Mouse (Mus musculus): ENCODE measurements at regions not wholly inside any gene's neighbourhood (a gene's known extent, or its start where the extent isn't known, plus 50 kb on each side); places are given as distances from the start of the nearest gene placed in this dataset.

DNA sequence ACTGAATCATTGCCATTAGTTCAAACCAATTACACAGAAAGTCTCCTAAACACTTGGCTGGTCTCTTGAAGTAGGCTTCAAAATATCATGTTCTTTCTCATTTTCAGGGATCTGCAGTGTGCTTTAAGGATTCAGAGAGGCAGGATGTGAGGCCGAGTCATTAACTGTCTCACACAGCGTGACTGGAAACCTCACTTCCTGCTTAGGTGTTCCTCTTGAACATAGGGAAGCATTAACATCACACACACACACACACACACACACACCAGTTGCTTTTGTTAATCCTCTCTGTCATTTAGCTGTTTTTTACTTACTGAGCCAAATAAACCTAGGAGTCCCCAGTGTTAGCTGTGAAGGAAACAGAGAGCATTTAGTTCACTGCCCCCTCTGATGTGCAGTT is 131.2 kb upstream of the Tent5a start:
- no peak for DNase-seq (ENCODE audit: low read depth, low spot score)
- 84% methylated on average over 2 of the region's 2 CpGs for WGBS

DNA sequence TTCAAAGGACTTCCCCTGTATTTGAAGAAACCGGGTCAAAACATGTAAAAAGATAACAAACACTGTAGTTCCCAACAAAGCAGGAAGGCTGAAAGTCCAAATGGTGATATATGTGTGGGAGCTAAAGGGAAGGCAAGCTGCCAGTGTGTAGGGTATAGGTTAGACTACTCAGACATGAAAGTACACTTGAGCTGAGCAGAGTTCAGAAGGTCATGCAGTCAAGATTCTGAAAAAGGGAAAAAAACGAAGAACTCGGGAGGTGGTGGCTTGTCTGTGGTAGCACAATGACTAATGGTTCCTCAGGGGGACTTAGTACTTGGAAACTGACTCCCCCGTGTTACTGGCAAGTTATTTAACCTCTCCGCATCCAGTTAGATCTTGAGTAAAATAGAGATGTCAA is 130.3 kb upstream of the Tent5a start:
- 65% methylated on average over 5 of the region's 5 CpGs for WGBS
- no peak for DNase-seq (ENCODE audit: low read depth, low spot score)

DNA sequence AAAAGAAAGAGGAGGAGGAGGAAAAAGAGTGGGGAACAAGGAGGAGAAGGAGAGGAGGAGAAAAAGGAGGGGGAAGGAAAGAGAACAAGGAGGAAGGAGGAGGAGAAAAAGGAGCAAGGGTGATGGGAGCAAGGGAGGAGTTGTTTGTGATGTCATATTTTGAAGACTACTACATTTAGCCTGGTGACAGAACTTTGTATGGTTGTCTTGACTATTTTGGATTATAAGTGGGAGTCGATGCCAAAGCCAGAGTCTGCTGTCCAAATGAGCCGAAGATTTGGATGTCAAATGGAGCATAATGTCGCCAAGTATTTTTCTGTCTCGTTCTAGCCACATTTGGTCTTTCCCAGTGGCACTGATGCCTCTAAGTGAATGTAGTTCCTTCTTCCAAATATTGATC is 128.2 kb upstream of the Tent5a start:
- 83% methylated on average over 4 of the region's 4 CpGs for WGBS
- no peak for DNase-seq (ENCODE audit: low read depth, low spot score)

DNA sequence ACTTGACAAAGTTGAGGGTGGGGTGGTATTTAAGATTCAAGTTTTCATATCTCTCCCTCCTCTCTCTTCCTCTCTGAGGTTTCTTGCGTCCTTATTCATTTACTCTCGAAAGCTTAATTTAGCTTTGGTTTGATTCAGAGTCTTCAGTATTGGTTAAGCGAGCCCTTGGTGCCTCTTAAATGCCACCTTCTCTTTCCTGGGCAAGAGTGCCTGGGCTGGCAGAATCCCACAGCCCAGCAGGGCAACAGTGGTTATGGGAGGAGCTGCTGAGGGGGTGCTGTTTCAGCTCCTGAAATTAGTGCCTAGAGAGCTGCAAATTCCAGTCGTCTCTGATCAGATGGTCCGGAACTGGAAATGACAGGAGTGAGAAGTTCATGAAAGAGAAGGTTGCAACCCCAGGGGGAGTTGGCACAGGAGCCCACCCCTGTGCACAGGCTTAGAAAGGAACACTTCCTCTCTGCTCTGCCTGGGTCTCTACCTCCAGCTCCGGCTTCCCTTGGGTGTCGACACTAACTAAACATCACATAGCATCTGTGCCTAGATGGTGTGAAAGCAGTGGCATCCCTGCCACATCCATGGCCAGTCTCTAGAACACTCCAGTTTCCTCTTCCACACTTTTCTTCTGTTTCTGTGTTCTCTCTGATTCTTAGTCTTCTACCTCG is 125.2 kb upstream of the Tent5a start:
- DNase-seq (ENCODE audit: low read depth, low spot score) = no peak
- WGBS = 80% methylated on average over 8 of the region's 8 CpGs

DNA sequence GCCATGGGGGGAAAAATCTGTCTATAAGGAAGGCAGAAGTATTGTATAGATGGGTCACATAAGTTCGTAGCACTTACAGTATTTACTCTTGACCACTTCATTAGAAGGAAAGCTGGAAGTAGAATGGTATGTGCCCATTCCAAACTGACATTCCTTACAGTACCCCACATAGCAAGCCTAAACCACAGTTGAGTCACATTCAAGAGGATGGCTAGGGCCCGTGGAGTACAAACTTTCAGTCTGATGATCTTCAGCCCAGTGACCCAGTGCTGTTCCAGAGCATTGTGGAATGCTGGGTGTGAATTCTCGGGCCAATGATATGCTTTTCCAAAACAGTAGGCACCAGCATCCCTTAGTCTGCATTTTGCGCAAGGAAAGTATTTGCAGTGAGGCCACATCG is 124.2 kb upstream of the Tent5a start:
- 93% methylated on average over 5 of the region's 5 CpGs for WGBS
- DNase-seq (ENCODE audit: low read depth, low spot score) = no peak

DNA sequence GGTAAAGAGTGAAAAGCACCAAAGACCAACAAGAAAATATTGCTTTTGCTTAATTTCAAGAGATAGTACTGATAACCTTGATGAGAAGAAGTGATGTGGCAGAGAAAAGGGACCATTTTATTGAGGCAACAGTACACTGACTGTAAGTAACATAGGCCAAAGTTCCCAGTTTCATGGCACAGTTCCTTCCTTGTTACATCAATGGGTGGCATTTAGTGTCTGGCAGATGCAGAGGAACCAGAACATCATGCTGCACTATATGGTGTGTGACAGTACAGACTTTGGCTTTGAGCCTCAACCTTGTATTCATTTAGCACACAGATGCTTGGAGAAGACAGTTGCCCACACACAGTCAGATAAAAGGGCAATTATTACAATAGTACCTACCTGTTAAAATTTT is 123.7 kb upstream of the Tent5a start:
- DNase-seq (ENCODE audit: low read depth, low spot score) = no peak

DNA sequence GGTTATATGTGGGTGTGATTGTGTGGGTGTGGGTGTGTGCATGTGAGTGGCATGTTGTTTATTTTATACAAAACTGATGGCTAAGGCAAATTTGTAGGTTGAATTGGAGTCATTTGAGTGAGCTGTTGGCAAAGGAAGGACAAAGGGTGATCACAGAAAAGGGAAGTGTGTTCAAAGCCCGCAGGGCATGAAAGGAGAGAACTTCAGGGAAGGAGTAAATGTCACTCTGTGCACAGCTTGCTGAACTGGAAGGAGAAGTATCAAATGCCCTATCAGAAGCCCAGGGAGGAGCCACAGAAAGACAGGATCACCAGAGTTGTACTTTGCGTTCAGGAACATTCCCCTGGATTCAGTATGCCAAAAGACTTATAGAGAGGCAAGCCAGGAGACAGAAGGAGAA is 122.3 kb upstream of the Tent5a start:
- no peak for DNase-seq (ENCODE audit: low read depth, low spot score)
- 78% methylated on average over 2 of the region's 2 CpGs for WGBS

DNA sequence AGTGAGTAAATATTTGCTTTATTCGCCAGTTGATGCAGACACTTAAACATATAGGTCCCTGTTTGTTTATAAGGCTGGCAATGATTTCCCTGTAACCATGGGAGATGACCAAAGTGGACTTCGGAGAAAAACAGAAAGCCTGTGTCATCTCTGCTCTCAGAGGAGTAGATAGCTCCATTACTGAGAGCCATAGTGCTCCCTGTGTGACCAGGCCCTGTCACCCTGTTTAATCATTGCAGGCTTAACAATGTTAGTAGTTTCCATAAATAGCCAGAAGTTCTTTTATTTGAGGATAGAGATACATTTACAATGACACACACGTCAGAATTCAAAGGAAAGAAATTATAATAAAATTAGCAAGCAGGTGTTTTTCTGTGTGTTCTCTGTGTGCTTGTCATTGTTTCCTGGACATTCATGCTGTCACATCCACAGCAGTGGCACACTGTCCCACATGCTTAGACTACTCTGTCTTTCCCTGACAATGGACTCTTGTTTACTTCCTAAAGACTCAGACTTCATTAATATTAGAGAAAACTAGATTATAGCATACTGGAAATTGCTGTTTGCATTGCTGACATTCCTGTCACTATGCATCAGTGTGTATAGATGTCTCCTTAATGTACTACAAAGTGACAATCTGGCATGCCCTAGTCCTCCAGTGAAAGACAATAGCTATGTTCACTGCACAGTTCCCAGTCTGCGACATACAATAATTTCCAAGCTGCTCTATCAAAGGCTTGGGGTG is 115.8 kb upstream of the Tent5a start:
- WGBS = 40% methylated on average over 4 of the region's 4 CpGs
- no peak for DNase-seq (ENCODE audit: low read depth, low spot score)

DNA sequence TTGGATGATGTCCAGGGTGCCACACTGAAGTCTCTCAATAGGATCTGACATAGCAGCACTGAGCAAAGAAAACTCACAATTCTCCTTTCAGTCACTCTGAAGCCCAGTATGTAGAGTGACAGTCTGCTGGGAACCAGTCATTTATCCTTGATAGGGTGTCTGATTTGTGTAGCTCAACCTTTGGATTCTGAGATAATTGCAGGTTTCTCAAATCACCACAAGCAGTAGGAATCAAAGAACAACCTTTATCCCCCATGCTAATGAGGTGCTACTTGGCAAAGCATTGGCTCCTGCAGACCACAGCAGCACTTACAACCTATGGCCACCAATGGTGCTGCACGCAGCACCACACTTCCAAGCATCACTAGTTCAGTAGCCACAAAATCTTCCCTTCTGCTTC is 112.5 kb upstream of the Tent5a start:
- WGBS = 35% methylated on average over 1 of the region's 1 CpGs
- DNase-seq (ENCODE audit: low read depth, low spot score) = no peak

DNA sequence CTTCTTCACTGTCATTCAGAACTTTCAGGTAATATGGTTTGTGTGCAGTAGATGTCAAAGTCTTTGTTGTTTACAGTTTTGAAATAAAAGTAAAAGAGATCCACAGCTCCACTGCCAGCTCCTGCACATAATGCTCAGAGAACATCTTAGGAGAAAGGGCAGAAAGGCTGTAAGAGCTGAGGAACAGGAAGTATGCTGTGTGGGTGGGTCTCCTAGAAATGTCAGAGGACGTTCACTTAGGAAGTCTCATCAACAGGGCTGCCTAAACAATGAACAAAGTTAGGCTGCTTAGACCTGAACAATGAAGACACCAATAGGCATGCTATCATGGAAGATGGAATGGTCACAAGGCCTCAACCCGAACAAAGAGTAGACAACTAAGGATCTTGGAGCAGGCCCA is 105.1 kb upstream of the Tent5a start:
- 55% methylated on average over 2 of the region's 2 CpGs for WGBS
- no peak for DNase-seq (ENCODE audit: low read depth, low spot score)

DNA sequence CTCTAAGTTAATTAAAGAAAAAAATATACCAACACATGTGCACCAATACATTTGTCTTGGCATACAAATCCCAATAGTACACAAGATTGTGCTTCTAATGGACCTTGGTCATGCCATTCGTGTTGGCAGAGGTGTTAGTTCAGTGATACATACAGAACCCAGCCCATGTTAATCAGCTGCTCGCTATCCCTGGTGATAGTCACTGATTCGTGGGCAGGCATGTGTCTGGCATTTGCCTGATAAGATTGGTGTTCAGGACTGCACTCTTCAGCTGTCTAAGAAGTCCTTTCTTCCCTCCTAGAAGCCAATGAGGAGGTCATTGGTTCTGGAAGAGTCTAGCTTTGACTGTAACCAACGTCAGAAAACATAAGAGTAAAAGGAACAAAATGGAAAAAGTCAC is 99.7 kb upstream of the Tent5a start:
- no peak for DNase-seq (ENCODE audit: low read depth, low spot score)
- 68% methylated on average over 4 of the region's 4 CpGs for WGBS

DNA sequence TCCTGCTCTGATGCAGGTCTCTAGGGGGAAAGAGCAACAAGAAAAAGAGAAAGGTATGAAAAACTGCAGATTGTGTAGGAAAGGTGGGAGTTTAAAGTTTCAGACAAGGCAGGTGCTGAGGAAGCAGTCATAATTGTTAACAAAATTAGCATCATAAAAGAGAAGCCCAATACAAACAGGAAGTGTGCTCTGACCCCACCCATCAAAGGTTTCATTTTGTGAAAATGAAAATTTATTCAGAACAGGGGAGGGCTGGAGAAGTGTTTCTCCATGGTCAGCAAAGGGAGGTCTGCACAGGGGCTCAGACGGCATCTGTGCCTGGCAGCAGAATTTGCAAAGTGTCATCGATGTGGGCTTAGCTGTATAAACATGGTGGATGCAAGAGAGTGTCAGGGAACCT is 96.8 kb upstream of the Tent5a start:
- WGBS = 84% methylated on average over 2 of the region's 2 CpGs
- no peak for DNase-seq (ENCODE audit: low read depth, low spot score)

DNA sequence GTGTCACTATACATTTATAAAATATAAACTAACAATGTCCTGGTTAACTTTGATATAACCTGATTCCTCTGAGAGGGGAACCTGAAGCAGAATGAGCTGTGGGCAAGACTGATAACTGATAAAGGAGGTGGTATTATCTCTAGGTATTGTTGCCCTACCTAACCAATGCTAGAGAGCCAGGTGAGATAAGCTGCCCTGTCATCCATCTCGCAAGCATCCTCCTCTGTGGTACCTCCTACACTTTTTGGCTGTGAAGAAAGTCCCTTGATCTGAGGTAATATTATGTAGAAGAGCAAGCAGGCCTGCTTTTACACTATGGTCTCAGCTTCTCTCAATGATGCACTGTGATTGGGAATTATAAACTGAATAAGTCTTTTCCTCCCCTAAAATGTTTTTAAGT is 87.2 kb upstream of the Tent5a start:
- 98% methylated on average over 1 of the region's 1 CpGs for WGBS
- DNase-seq (ENCODE audit: low read depth, low spot score) = no peak

DNA sequence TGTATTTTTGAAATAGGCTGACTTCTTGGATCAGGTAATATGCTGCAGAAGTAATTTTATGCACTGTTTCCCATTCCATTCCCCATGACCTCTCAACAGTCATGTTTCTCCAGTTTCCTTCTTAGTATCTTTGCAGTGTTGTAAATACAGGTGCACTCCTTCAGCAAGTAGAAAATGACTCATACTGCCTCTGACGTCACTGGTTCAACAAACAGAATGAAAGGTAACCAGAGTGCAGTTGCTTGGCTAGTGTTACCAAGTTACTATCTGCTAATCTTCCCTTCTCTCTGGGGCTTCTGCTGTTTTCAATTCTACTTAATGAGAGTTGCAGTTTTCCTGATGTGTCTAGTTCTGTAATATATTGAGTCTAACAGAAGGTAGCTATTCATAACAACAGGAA is 86.7 kb upstream of the Tent5a start:
- WGBS = 5% methylated on average over 1 of the region's 1 CpGs
- peak; percentile 97 for DNase-seq (ENCODE audit: low read depth, low spot score)

DNA sequence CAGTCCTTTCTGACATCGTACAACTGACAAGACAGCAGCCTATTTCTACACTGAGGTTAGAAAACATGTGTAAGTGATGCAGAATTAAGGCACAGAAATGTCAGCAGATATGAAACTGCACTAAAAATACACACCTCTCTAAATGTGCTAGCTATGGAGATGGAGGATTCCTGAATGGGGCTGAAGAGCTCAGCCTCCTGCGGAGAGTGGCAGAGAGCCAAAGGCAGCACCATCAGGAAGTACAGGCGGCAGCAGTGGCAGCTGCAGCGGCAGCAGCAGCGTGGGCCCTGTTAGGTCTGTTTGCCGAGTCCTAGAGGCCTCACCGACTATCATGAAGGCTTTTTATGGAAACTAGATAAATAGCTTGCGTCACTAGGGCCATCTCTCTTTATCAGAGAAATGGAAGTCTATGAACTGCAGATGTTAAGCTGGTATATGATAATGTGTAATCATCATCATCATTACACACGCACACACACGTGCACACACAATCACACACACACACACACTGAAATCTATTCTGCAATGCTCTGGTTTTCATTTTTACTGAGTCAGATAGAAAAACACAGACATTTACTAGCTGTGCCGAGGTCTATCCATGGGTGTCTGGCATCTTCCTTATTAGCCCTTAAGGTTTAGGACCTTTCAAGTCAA is 83.6 kb upstream of the Tent5a start:
- no peak for DNase-seq (ENCODE audit: low read depth, low spot score)
- WGBS = 14% methylated on average over 11 of the region's 11 CpGs

DNA sequence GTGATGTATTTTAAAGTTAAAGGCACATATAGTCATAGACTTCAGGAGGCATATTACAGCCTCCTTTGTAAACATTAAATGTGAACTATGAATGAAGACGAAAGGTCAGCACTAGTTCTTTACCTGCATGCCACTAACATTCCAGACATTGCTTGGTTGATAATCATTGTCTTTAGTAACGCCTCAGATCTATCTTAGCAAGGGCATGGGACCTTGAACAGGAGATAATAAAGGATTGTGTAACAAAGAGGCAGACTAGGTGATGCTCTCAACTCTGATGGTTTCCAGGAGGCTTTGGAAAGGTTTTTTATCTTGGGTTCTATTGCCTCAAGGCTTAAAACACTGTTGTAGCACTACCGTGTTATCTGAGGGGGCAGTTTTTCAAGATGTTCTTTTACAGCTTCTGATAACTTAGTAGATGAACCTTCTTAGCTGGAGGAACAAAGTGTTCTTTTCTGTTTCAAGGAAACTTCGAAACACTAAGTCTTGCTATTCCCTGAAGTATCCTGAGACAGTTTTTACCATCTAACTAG is 82.9 kb upstream of the Tent5a start:
- 42% methylated on average over 4 of the region's 4 CpGs for WGBS
- no peak for DNase-seq (ENCODE audit: low read depth, low spot score)

DNA sequence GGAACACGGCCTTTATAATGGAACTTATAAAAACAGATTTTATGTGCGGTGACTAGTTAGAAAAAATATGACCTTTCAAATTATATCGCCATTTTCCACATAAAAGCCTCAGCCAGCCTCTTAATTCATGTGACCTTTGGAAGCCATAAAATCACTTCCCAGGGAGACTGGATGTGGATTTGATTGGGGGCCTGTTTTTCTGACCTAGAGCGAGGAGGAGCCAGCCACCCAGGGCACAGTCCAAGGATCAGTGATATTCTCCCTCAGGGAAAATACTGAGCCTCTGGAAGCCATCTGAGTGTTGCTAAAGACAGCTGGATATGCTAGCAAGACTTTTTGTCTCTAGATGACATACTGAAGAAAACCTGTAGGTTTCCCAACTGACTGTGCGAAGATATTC is 81.3 kb upstream of the Tent5a start:
- 19% methylated on average over 5 of the region's 5 CpGs for whole genome bisulfite sequencing
- no peak for DNase-seq (ENCODE audit: low read depth, low spot score)

DNA sequence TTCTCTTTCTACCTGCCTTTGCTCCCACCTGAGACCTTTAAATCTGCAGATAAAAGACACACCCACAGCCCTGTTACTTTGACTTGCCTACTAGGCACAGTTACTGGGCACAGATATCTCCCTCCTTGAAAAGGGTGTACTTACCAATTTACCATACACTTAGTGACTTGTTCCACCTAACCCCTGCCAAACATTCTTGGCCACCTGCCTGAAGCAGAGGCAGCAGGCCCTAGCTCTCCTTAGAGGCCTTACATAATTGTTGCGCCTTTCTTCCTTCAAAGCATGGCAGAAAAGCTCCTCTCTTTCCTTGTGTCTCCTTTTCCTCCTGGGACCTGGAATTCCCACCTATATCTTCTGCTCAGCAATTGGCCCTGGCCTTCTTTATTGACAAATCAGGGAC is 80.4 kb upstream of the Tent5a start:
- DNase-seq (ENCODE audit: low read depth, low spot score) = no peak
- 41% methylated on average over 1 of the region's 1 CpGs for WGBS

DNA sequence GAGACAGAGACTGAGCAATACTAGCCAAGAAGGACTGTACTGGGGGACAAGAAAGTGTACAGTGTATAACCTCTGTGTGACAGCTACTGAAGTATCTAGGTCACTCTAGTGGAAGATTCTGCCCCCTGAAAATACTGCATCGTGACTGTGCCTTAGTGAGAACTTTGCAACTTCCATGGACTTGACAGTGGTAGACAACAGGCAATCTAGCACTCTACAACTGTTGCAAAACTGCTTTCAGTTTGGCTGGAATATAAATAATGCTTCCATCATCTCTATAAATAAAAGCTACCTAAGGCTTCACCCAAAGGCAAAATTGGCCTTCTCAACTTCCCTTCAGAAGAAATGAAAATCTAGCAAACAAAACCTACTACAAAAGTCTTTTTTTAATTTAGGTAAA is 74.6 kb upstream of the Tent5a start:
- WGBS = 56% methylated on average over 1 of the region's 1 CpGs
- no peak for DNase-seq (ENCODE audit: low read depth, low spot score)

DNA sequence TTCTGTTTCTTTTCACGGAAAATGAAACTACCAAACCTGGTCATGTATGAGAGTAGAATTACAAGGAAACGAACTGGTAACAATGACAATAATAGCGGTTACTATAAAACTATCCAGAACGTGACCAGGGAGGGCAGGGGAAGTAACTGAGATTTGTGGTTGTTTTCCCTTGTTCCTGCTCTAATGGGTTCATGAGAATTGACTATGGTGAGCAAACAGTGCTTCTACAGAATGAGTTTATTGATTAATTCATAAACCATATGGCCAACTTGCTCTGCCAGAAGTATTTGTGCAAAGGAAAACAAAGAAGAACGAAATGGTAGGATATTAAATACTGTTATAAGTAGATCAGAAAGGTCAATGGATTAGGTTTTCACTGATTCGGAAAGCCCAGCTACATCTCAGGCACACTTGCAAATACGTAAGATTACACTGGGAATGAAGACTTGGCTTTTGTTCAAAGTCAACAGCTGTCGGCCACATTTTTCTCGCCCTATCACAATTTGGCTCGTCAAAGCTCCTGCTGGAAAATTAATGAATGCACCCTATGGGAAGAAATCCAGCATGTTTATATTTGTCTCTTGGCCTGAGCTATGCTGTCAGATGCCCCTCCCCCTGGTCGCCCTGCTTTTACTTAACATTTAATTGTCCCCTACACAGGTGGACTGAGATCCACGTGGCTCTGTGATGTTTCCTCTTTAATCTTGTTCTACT is 73.6 kb upstream of the Tent5a start:
- DNase-seq (ENCODE audit: low read depth, low spot score) = no peak
- 15% methylated on average over 12 of the region's 12 CpGs for WGBS

Measured in large intestine, adult 2 months (tissue).